Mouse (Mus musculus) telencephalon, adult 2 months (tissue): ENCODE results near the gene Glis2.
A peak's percentile ranks its signal among the peaks of the same experiment; 100 is the strongest.

Experiments
- DNase-seq: peaks from one replicate; pipeline ENCODE4 v3.0.0-alpha.2; 2011; ENCODE audit warnings: low read depth, low spot score

Gene Glis2

GRCm38 (mm10) chr16:4658781-4659245 is 64.3 kb downstream of the Glis2 start:
- no peak for DNase-seq

- no peak for DNase-seq
These were observed 64.8 kb downstream of the Glis2 start for GRCm38 (mm10) chr16:4659326-4659725.

- no peak for DNase-seq
These were observed 67.1 kb downstream of the Glis2 start for GRCm38 (mm10) chr16:4661605-4662004.

GRCm38 (mm10) chr16:4663806-4664205 is 69.3 kb downstream of the Glis2 start:
- DNase-seq, result no peak

GRCm38 (mm10) chr16:4665726-4666125 is 71.2 kb downstream of the Glis2 start:
- no peak for DNase-seq

GRCm38 (mm10) chr16:4667190-4667808 is 72.8 kb downstream of the Glis2 start:
- peak; percentile 63 for DNase-seq

GRCm38 (mm10) chr16:4670317-4670716 is 75.8 kb downstream of the Glis2 start:
- no peak for DNase-seq

- DNase-seq, result no peak
These were observed 79.6 kb downstream of the Glis2 start for GRCm38 (mm10) chr16:4674091-4674490.
